In genomic region chr2:129581826-129582225, GRCm38 (mm10) we compare ENCODE assay signal across 30 mouse cellular contexts. TPM values are rescaled to one million over a fixed set of nuclear protein-coding genes. Genes with fewer than 3 reads are reported as not detected.
DNase-seq lines count a peak whose midpoint lies in the region; ATAC-seq and TF ChIP-seq lines count a peak whose summit lies in the region.
"Had no signal": no experiment of that assay in that cellular context is flagged by ENCODE, and none has a peak within 500 bp of the region (broad histone marks: within the 10 kb centered on the region; RNA-seq: fewer than 3 reads in every experiment).

No protein-coding gene starts in this region.

- no peak overlapping the region for H3K9ac ChIP-seq in liver, postnatal 0 days (replicated peaks)
- no peak overlapping the region for H3K9ac ChIP-seq in liver, embryonic 12.5 days
- H3K9ac ChIP-seq: embryonic facial prominence, embryonic 12.5 days; forebrain, postnatal 0 days; heart, embryonic 13.5 days; hindbrain, embryonic 12.5 days; limb, embryonic 13.5 days; liver, embryonic 14.5 days had no signal

- DNase-seq in adrenal gland, adult 8-10 months, result peak; percentile 58
- no peak for DNase-seq in adrenal gland, postnatal 10 days
- DNase-seq in liver, postnatal 0 days, result no peak
- peak; percentile 63 for DNase-seq in kidney, postnatal 10 days
- no peak for DNase-seq in frontal cortex, postnatal 10 days (ENCODE audit: low spot score in 2 of 2)
- DNase-seq in cerebellum, adult 9-10 months, result no peak
- DNase-seq: cerebellum, adult 11-12 months; cerebellum, postnatal 25 days; forebrain, postnatal 0 days; gastrocnemius, postnatal 25 days; layer of hippocampus, adult 9-11 months; thymus, adult 2 months; thymus, postnatal 4 days had no signal

- peak; percentile 30 for ATAC-seq in liver, postnatal 0 days
- ATAC-seq in liver, embryonic 12.5 days, result no peak
- ATAC-seq: CD4-positive, CD25-positive, alpha-beta regulatory T cell, adult 4 months; forebrain, postnatal 0 days had no signal

- H3K4me1 ChIP-seq in liver, postnatal 0 days (ENCODE audit: insufficient read depth), result no peaks in the 10 kb centered on the region
- no peaks in the 10 kb centered on the region for H3K4me1 ChIP-seq in liver, embryonic 12.5 days
- H3K4me1 ChIP-seq: embryonic facial prominence, embryonic 12.5 days had no signal

- no peaks in the 10 kb centered on the region for H3K9me3 ChIP-seq in liver, postnatal 0 days (ENCODE audit: low read length)
- H3K9me3 ChIP-seq in liver, embryonic 12.5 days (replicated peaks), result no peaks in the 10 kb centered on the region
- H3K9me3 ChIP-seq: embryonic facial prominence, embryonic 12.5 days; heart, embryonic 13.5 days; hindbrain, embryonic 12.5 days; limb, embryonic 13.5 days had no signal

- no peak overlapping the region for H3K4me3 ChIP-seq in liver, postnatal 0 days (ENCODE audit: low read depth, low read length)
- H3K4me3 ChIP-seq in liver, embryonic 12.5 days, result no peak overlapping the region
- H3K4me3 ChIP-seq: embryonic facial prominence, embryonic 12.5 days; heart, adult 2 months; heart, embryonic 13.5 days; hindbrain, embryonic 12.5 days; limb, embryonic 13.5 days had no signal

- TF ChIP-seq EP300 in liver, postnatal 0 days (IDR thresholded peaks at IDR 0.05; ENCODE audit: low read depth), result no peak

- TF ChIP-seq CTCF in liver, postnatal 0 days (IDR thresholded peaks at IDR 0.05; ENCODE audit: low read depth), result no peak

- no peak overlapping the region for H3K27ac ChIP-seq in liver, postnatal 0 days (ENCODE audit: low read depth)
- no peak overlapping the region for H3K27ac ChIP-seq in liver, embryonic 12.5 days
- H3K27ac ChIP-seq: embryonic facial prominence, embryonic 12.5 days; heart, adult 2 months; heart, embryonic 13.5 days; hindbrain, embryonic 12.5 days; limb, embryonic 13.5 days; liver, embryonic 14.5 days had no signal

- no peak overlapping the region for H3K4me2 ChIP-seq in liver, postnatal 0 days (ENCODE audit: low read depth, low read length)
- H3K4me2 ChIP-seq in liver, embryonic 12.5 days, result no peak overlapping the region
- H3K4me2 ChIP-seq: embryonic facial prominence, embryonic 12.5 days; heart, embryonic 13.5 days; hindbrain, embryonic 12.5 days; limb, embryonic 13.5 days; midbrain, embryonic 11.5 days had no signal

- H3K27me3 ChIP-seq in liver, postnatal 0 days (ENCODE audit: insufficient read depth, low read length), result no peaks in the 10 kb centered on the region
- H3K27me3 ChIP-seq in liver, embryonic 12.5 days (replicated peaks), result 0 out of 2 replicates have a peak, but pooled peaks cover 5% of the 10 kb centered on the region
- H3K27me3 ChIP-seq: embryonic facial prominence, embryonic 12.5 days had no signal

- no peaks in the 10 kb centered on the region for H3K36me3 ChIP-seq in liver, postnatal 0 days (replicated peaks; ENCODE audit: insufficient read depth, low read length)
- H3K36me3 ChIP-seq in liver, embryonic 12.5 days, result no peaks in the 10 kb centered on the region
- H3K36me3 ChIP-seq: embryonic facial prominence, embryonic 12.5 days; heart, embryonic 13.5 days; hindbrain, embryonic 12.5 days; limb, embryonic 13.5 days had no signal

- WGBS in liver, postnatal 0 days (ENCODE audit: insufficient replicate concordance), result 41% methylated on average over 3 of the region's 3 CpGs
- 34% methylated on average over 3 of the region's 3 CpGs for WGBS in liver, embryonic 12.5 days (ENCODE audit: insufficient replicate concordance)

RNA-seq across cellular contexts. Expression of gene Sirpa, which starts 10.8 kb away (rescaled TPM):
- total RNA-seq in adrenal gland, adult 8-10 months (2022), result 10 to 100 TPM; 58.4 to 75.6 (median 70.1) TPM
- total RNA-seq in adrenal gland, postnatal 10 days (2021), result 10 to 100 TPM; 44.6 to 56.1 TPM
- polyA plus RNA-seq in liver, postnatal 0 days (2015; fragmentation: Nextera tagmentation; extraction: Ambion mirVana), result 26.9 and 28.1 TPM in 2 replicates
- polyA plus RNA-seq in liver, embryonic 12.5 days (2016; fragmentation: Nextera tagmentation; extraction: Ambion mirVana), result 20.7 and 22.6 TPM in 2 replicates

RNA-seq across cellular contexts. Expression of gene F830045P16Rik, which starts 45.4 kb away (rescaled TPM):
- not detected for total RNA-seq in adrenal gland, adult 8-10 months (2022)
- total RNA-seq in adrenal gland, postnatal 10 days (2021), result not detected
- not detected in 2 replicates for polyA plus RNA-seq in liver, postnatal 0 days (2015; fragmentation: Nextera tagmentation; extraction: Ambion mirVana)
- polyA plus RNA-seq in liver, embryonic 12.5 days (2016; fragmentation: Nextera tagmentation; extraction: Ambion mirVana), result not detected in 2 replicates
- total RNA-seq: forebrain, postnatal 0 days; gastrocnemius, postnatal 25 days; heart, postnatal 25 days; megakaryocyte progenitor cell, adult 5-6 weeks had no signal
- polyA plus RNA-seq: CD4-positive, CD25-positive, alpha-beta regulatory T cell, adult 4 months; embryonic facial prominence, embryonic 12.5 days; forebrain, embryonic 11.5 days; forebrain, postnatal 0 days; heart, adult 2 months; heart, embryonic 13.5 days; large intestine, adult 2 months; lung, embryonic 16.5 days; midbrain, postnatal 0 days; neural tube, embryonic 14.5 days; stomach, embryonic 16.5 days had no signal

Comparison
In these comparisons a context has a peak if more than half of its experiments do, and no peak if none do; other contexts are left out.
1. DNase-seq: peak in adrenal gland, adult 8-10 months (single experiment) and kidney, postnatal 10 days (single experiment); none in adrenal gland, postnatal 10 days (single experiment), liver, postnatal 0 days (single experiment), frontal cortex, postnatal 10 days (0 of 2) and cerebellum, adult 9-10 months (single experiment).